ENCODE assay signal across 32 mouse cellular contexts in the genomic region with DNA sequence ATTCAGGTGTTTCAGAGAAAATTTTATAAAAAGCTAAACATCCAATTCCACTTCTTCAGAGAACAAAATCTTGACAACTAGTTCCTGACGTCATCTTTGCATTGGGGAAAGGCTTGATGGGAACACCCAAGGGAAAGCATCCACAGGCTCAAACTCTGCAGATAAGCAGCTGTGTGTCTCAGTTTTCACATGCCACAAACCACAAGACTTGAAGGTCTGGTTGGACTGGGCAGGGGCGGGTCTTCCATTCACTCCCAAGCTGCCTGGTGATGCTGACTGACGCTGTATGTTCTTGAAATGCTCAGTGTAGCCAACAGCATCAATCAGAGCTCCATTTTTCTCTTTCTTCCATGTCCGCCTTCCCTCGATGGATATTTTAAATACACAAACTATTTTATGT. TPM values are rescaled to one million over a fixed set of nuclear protein-coding genes. Genes with fewer than 3 reads are reported as not detected.
DNase-seq lines count a peak whose midpoint lies in the region; ATAC-seq and TF ChIP-seq lines count a peak whose summit lies in the region.
"Had no signal": no experiment of that assay in that cellular context is flagged by ENCODE, and none has a peak within 500 bp of the region (broad histone marks: within the 10 kb centered on the region; RNA-seq: fewer than 3 reads in every experiment).

No protein-coding gene starts in this region.

- DNase-seq in 416B (ENCODE audit: low read depth) (peak; percentile 51), MEL (ENCODE audit: low read depth, low spot score) (peak; percentile 12)
- no peak for DNase-seq in gastrocnemius, adult 2 months
- no peak for DNase-seq in ovary, postnatal 10 days (ENCODE audit: low spot score)
- no peak for DNase-seq in cerebellum, adult 11-12 months
- DNase-seq: adrenal gland, postnatal 25 days; B cell, adult 2 months; cerebellum, adult 8-10 months; cerebellum, postnatal 36 days; embryo, embryonic 11 days; forebrain, postnatal 0 days; gastrocnemius, postnatal 25 days; heart, adult 18-20 months; heart, postnatal 4 days; kidney, adult 9 months; kidney, postnatal 10 days; layer of hippocampus, adult 9-11 months; liver; lung, adult 2 months; lung, postnatal 4 days; midbrain, embryonic 14.5 days; spleen, adult 18-20 months; thymus, postnatal 4 days had no signal

- no peak overlapping the region for H3K4me3 ChIP-seq in MEL (ENCODE audit: control insufficient read depth in 1 of 2, insufficient read depth in 1 of 2, low read depth in 2 of 2, low read length in 2 of 2)
- H3K4me3 ChIP-seq in embryonic facial prominence, embryonic 15.5 days (replicated peaks), result no peak overlapping the region
- H3K4me3 ChIP-seq in stomach, embryonic 15.5 days (replicated peaks), result no peak overlapping the region
- H3K4me3 ChIP-seq in gastrocnemius, adult 2 months, result no peak overlapping the region
- H3K4me3 ChIP-seq: embryonic facial prominence, embryonic 13.5 days; forebrain, embryonic 12.5 days; heart, embryonic 12.5 days had no signal

- no peaks in the 10 kb centered on the region for H3K9me3 ChIP-seq in MEL (replicated peaks; ENCODE audit: insufficient read depth, low read length)
- no peaks in the 10 kb centered on the region for H3K9me3 ChIP-seq in embryonic facial prominence, embryonic 15.5 days (replicated peaks)
- H3K9me3 ChIP-seq in stomach, embryonic 15.5 days, result no peaks in the 10 kb centered on the region
- H3K9me3 ChIP-seq: embryonic facial prominence, embryonic 13.5 days; forebrain, embryonic 12.5 days; heart, embryonic 12.5 days had no signal

- H3K27ac ChIP-seq in MEL (ENCODE audit: control insufficient read depth, low read depth, low read length), result no peak overlapping the region
- no peak overlapping the region for H3K27ac ChIP-seq in embryonic facial prominence, embryonic 15.5 days (replicated peaks)
- H3K27ac ChIP-seq in stomach, embryonic 15.5 days, result no peak overlapping the region
- H3K27ac ChIP-seq in gastrocnemius, adult 2 months, result no peak overlapping the region
- H3K27ac ChIP-seq: embryonic facial prominence, embryonic 13.5 days; forebrain, embryonic 12.5 days; hindbrain, embryonic 14.5 days; liver, embryonic 14.5 days had no signal

- peaks cover 3 to 11% of the 10 kb centered on the region in 2 experiments; a peak in 3 of 4 replicates for H3K27me3 ChIP-seq in MEL (ENCODE audit: control insufficient read depth in 1 of 2, insufficient read depth in 2 of 2, low read length in 2 of 2)
- no peaks in the 10 kb centered on the region for H3K27me3 ChIP-seq in embryonic facial prominence, embryonic 15.5 days
- no peaks in the 10 kb centered on the region for H3K27me3 ChIP-seq in stomach, embryonic 15.5 days (replicated peaks)
- H3K27me3 ChIP-seq: embryonic facial prominence, embryonic 13.5 days; forebrain, embryonic 12.5 days; heart, embryonic 12.5 days had no signal

- no peak for TF ChIP-seq EP300 in MEL (IDR thresholded peaks at IDR 0.05; ENCODE audit: low read depth in 1 of 2, low read length in 2 of 2)

- no peaks in the 10 kb centered on the region for H3K36me3 ChIP-seq in MEL (ENCODE audit: control insufficient read depth in 1 of 2, insufficient read depth in 2 of 2, low read length in 2 of 2)
- no peaks in the 10 kb centered on the region for H3K36me3 ChIP-seq in embryonic facial prominence, embryonic 15.5 days
- no peaks in the 10 kb centered on the region for H3K36me3 ChIP-seq in stomach, embryonic 15.5 days
- H3K36me3 ChIP-seq: embryonic facial prominence, embryonic 13.5 days; forebrain, embryonic 12.5 days; heart, embryonic 12.5 days had no signal

- H3K9ac ChIP-seq in MEL (ENCODE audit: control insufficient read depth, low read depth, low read length, poor library complexity, severe bottlenecking), result no peak overlapping the region
- no peak overlapping the region for H3K9ac ChIP-seq in embryonic facial prominence, embryonic 15.5 days
- H3K9ac ChIP-seq in stomach, embryonic 15.5 days, result no peak overlapping the region
- H3K9ac ChIP-seq: embryonic facial prominence, embryonic 13.5 days; forebrain, embryonic 12.5 days; forebrain, postnatal 0 days; heart, embryonic 12.5 days; hindbrain, embryonic 14.5 days; liver, embryonic 14.5 days had no signal

- no peak overlapping the region for H3K4me2 ChIP-seq in embryonic facial prominence, embryonic 15.5 days (replicated peaks)
- no peak overlapping the region for H3K4me2 ChIP-seq in stomach, embryonic 15.5 days
- H3K4me2 ChIP-seq: embryonic facial prominence, embryonic 13.5 days; forebrain, embryonic 12.5 days; heart, embryonic 12.5 days; hindbrain, embryonic 14.5 days had no signal

- no peaks in the 10 kb centered on the region for H3K4me1 ChIP-seq in MEL (ENCODE audit: control insufficient read depth in 1 of 2, insufficient read depth in 2 of 2, low read length in 2 of 2)
- H3K4me1 ChIP-seq in embryonic facial prominence, embryonic 15.5 days, result no peaks in the 10 kb centered on the region
- H3K4me1 ChIP-seq in stomach, embryonic 15.5 days, result no peaks in the 10 kb centered on the region
- H3K4me1 ChIP-seq: forebrain, embryonic 12.5 days had no signal

- WGBS in embryonic facial prominence, embryonic 15.5 days, result 51% methylated on average over 5 of the region's 5 CpGs
- WGBS in stomach, embryonic 15.5 days, result 49% methylated on average over 5 of the region's 5 CpGs

- no peak for TF ChIP-seq CTCF in MEL (IDR thresholded peaks at IDR 0.05 in 2 of 3, conservative IDR thresholded peaks at IDR 0.05 in 1 of 3; ENCODE audit: control insufficient read depth in 1 of 3, insufficient read depth in 1 of 3, low read depth in 2 of 3, low read length in 3 of 3, poor library complexity in 1 of 3, severe bottlenecking in 1 of 3)
- TF ChIP-seq CTCF in gastrocnemius, adult 2 months (IDR thresholded peaks at IDR 0.05), result no peak

- intact Hi-C loops in gastrocnemius, adult 2 months (cut with DNase I), result no loop called here

- no peak for TF ChIP-seq RAD21 in MEL (IDR thresholded peaks at IDR 0.05; ENCODE audit: low read depth, low read length)

- no peaks in the 10 kb centered on the region for H3K79me2 ChIP-seq in MEL (ENCODE audit: control insufficient read depth, insufficient read depth, low read length, poor library complexity)

- ATAC-seq in embryonic facial prominence, embryonic 15.5 days (ENCODE audit: insufficient number of reproducible peaks, low FRiP score, low TSS enrichment, low read depth), result peak; percentile 60; the same call in 1 of the 2 replicates
- ATAC-seq in stomach, embryonic 15.5 days (ENCODE audit: insufficient read depth, low FRiP score, low read depth), result peak; percentile 43; the same call in 1 of the 2 replicates
- ATAC-seq: forebrain, postnatal 0 days; intestine, postnatal 0 days had no signal

- no peak for TF ChIP-seq POLR2A in MEL (IDR thresholded peaks at IDR 0.05; ENCODE audit: control insufficient read depth in 1 of 2, insufficient read depth in 1 of 2, low read depth in 1 of 2, low read length in 2 of 2, poor library complexity in 1 of 2)

TF ChIP-seq in MEL, 35 proteins besides CTCF, POLR2A, EP300 and RAD21:
- TF ChIP-seq MEF2A (IDR thresholded peaks at IDR 0.05; ENCODE audit: extremely low read depth, insufficient replicate concordance, low read depth, low read length, poor library complexity, severe bottlenecking) (no peak), USF1 (IDR thresholded peaks at IDR 0.05; ENCODE audit: low read depth, low read length) (no peak), MYC (IDR thresholded peaks at IDR 0.05; ENCODE audit: low read depth, low read length) (no peak), RCOR1 (IDR thresholded peaks at IDR 0.05; ENCODE audit: low read depth, low read length) (no peak), TCF12 (IDR thresholded peaks at IDR 0.05; ENCODE audit: low read depth, low read length) (no peak), MXI1 (IDR thresholded peaks at IDR 0.05; ENCODE audit: low read depth, low read length) (no peak), ZKSCAN1 (IDR thresholded peaks at IDR 0.05; ENCODE audit: low read depth, low read length) (no peak), E2F4 (IDR thresholded peaks at IDR 0.05; ENCODE audit: borderline replicate concordance, low read depth, low read length) (no peak), ETS1 (IDR thresholded peaks at IDR 0.05; ENCODE audit: low read depth, low read length) (no peak), MAX (IDR thresholded peaks at IDR 0.05; ENCODE audit: low read length) (no peak), GABPA (IDR thresholded peaks at IDR 0.05; ENCODE audit: low read depth, low read length) (no peak), TBP (IDR thresholded peaks at IDR 0.05; ENCODE audit: low read depth, low read length) (no peak), ZC3H11A (IDR thresholded peaks at IDR 0.05; ENCODE audit: low read depth, low read length) (no peak)

RNA-seq across cellular contexts. Expression of gene 5730522E02Rik, which starts 49.2 kb away (rescaled TPM):
- total RNA-seq in MEL (2012; rRNA removed), result not detected in 2 replicates
- polyA plus RNA-seq in MEL (2012; ENCODE audit: insufficient read depth in 1 of 2, insufficient read length in 2 of 2, low read depth in 1 of 2, low replicate concordance in 2 of 2, missing spikeins in 1 of 2), result not detected
- polyA plus RNA-seq in embryonic facial prominence, embryonic 15.5 days (2015; fragmentation: Nextera tagmentation; extraction: Ambion mirVana), result 3.8 and 5.4 TPM in 2 replicates
- polyA plus RNA-seq in stomach, embryonic 15.5 days (2015; fragmentation: Nextera tagmentation; extraction: Ambion mirVana), result 2.7 and 3.2 TPM in 2 replicates
- total RNA-seq in gastrocnemius, adult 2 months (2021), result not detected
- total RNA-seq: gastrocnemius, postnatal 25 days; heart, adult 18-20 months; monocyte, adult 5-6 weeks had no signal

Comparison
In these comparisons a context has a peak if more than half of its experiments do, and no peak if none do; other contexts are left out.
1. DNase-seq: peak in 416B (single experiment) and MEL (single experiment); none in gastrocnemius, adult 2 months (single experiment), ovary, postnatal 10 days (single experiment) and cerebellum, adult 11-12 months (single experiment).